ENCODE assay signal across 27 mouse cellular contexts in genomic region chr4:91132266-91132665, GRCm38 (mm10).
DNase-seq lines count a peak whose midpoint lies in the region; TF ChIP-seq lines count a peak whose summit lies in the region.
"Had no signal": no experiment of that assay in that cellular context is flagged by ENCODE, and none has a peak within 500 bp of the region (broad histone marks: within the 10 kb centered on the region; RNA-seq: fewer than 3 reads in every experiment).

No protein-coding gene starts in this region.

- no peaks in the 10 kb centered on the region for H3K36me3 ChIP-seq in limb, embryonic 10.5 days
- H3K36me3 ChIP-seq: heart, embryonic 13.5 days; hindbrain, embryonic 15.5 days; kidney, embryonic 15.5 days; liver, embryonic 12.5 days; stomach, embryonic 15.5 days had no signal

- H3K4me3 ChIP-seq in layer of hippocampus, adult 2 months = no peak overlapping the region
- H3K4me3 ChIP-seq in limb, embryonic 10.5 days = no peak overlapping the region
- H3K4me3 ChIP-seq: erythroblast, embryonic 14.5 days; heart, embryonic 13.5 days; hindbrain, embryonic 15.5 days; kidney, embryonic 15.5 days; left cerebral cortex, adult 2 months; liver, embryonic 12.5 days; stomach, embryonic 15.5 days had no signal

- DNase-seq in cerebellum, postnatal 10 days = peak; percentile 15 to 42
- no peak for DNase-seq in cerebellum, postnatal 36 days
- DNase-seq in layer of hippocampus, adult 2 months (ENCODE audit: low spot score in 2 of 2) = peak; percentile 12 to 25
- DNase-seq in layer of hippocampus, postnatal 10 days (ENCODE audit: low spot score in 2 of 2) = no peak
- DNase-seq in 3T3-L1 (ENCODE audit: low read depth, low spot score) = peak; percentile 3
- DNase-seq in NIH3T3 (ENCODE audit: low read depth) = peak; percentile 52
- no peak for DNase-seq in thymus, postnatal 0 days (ENCODE audit: low spot score)
- DNase-seq in limb, embryonic 10.5 days (ENCODE audit: low spot score) = no peak
- DNase-seq: adrenal gland, postnatal 36 days; cerebellum, adult 9-11 months; gastrocnemius, postnatal 25 days; heart, adult 18-20 months; heart, postnatal 10 days; kidney, adult 18-20 months; kidney, postnatal 25 days; liver, postnatal 0 days; lung, postnatal 36 days; right cerebral cortex, postnatal 14 days; thymus, postnatal 36 days had no signal

- H3K9me3 ChIP-seq in limb, embryonic 10.5 days (replicated peaks) = no peaks in the 10 kb centered on the region
- H3K9me3 ChIP-seq: heart, embryonic 13.5 days; hindbrain, embryonic 15.5 days; kidney, embryonic 15.5 days; liver, embryonic 12.5 days; stomach, embryonic 15.5 days had no signal

- no peak overlapping the region for H3K27ac ChIP-seq in layer of hippocampus, adult 2 months
- no peak overlapping the region for H3K27ac ChIP-seq in limb, embryonic 10.5 days
- H3K27ac ChIP-seq: heart, embryonic 13.5 days; hindbrain, embryonic 15.5 days; kidney, embryonic 15.5 days; left cerebral cortex, adult 2 months; liver, embryonic 12.5 days; stomach, embryonic 15.5 days had no signal

- no peaks in the 10 kb centered on the region for H3K4me1 ChIP-seq in limb, embryonic 10.5 days
- H3K4me1 ChIP-seq: hindbrain, embryonic 15.5 days; kidney, embryonic 15.5 days; liver, embryonic 12.5 days; stomach, embryonic 15.5 days had no signal

- TF ChIP-seq CTCF in layer of hippocampus, adult 2 months (conservative IDR thresholded peaks at IDR 0.05) = no peak

- 87% methylated on average over 7 of the region's 7 CpGs for WGBS in limb, embryonic 10.5 days

- no peaks in the 10 kb centered on the region for H3K27me3 ChIP-seq in limb, embryonic 10.5 days (ENCODE audit: low read depth, poor library complexity, severe bottlenecking)
- H3K27me3 ChIP-seq: heart, embryonic 13.5 days; hindbrain, embryonic 15.5 days; kidney, embryonic 15.5 days; liver, embryonic 12.5 days; Patski; stomach, embryonic 15.5 days had no signal

Comparison
In these comparisons a context has a peak if more than half of its experiments do, and no peak if none do; other contexts are left out.
1. DNase-seq: peak in cerebellum, postnatal 10 days (2 of 2), layer of hippocampus, adult 2 months (2 of 2), 3T3-L1 (single experiment) and NIH3T3 (single experiment); none in cerebellum, postnatal 36 days (0 of 2), layer of hippocampus, postnatal 10 days (0 of 2), thymus, postnatal 0 days (single experiment) and limb, embryonic 10.5 days (single experiment).